Mouse (Mus musculus) hindbrain, embryonic 14.5 days (tissue): ENCODE measurements at regions not wholly inside any gene's neighbourhood (a gene's known extent, or its start where the extent isn't known, plus 50 kb on each side); places are given as distances from the start of the nearest gene placed in this dataset.

Experiments
- ATAC-seq: fragments of 200-750 bp; cut with Nextera tagmentation; 2 replicates; pipeline ENCODE4 v1.8.0; 2017; ENCODE audit warnings: moderate number of reproducible peaks, mild to moderate bottlenecking, moderate TSS enrichment, moderate library complexity; ENCODE audit not compliant: low FRiP score
- DNase-seq: peaks from one replicate; pipeline ENCODE4 v3.0.0-alpha.2; 2015; ENCODE audit warnings: low spot score
- H3K27ac ChIP-seq: fragments of 300-500 bp; sonication (generic); 2 replicates; pipeline ENCODE4 v1.5.1; 2014; ENCODE audit warnings: mild to moderate bottlenecking, moderate library complexity
- H3K27me3 ChIP-seq: fragments of 300-500 bp; sonication (generic); 2 replicates; pipeline ENCODE4 v1.6.1; 2014; ENCODE audit warnings: mild to moderate bottlenecking, low read length, mixed read lengths; ENCODE audit not compliant: control insufficient read depth, insufficient read depth
- H3K36me3 ChIP-seq: fragments of 300-500 bp; sonication (generic); replicated peaks from 2 replicates; pipeline ENCODE4 v1.6.1; 2014; ENCODE audit not compliant: control insufficient read depth, insufficient read depth
- H3K4me1 ChIP-seq: fragments of 300-500 bp; sonication (generic); replicated peaks from 2 replicates; pipeline ENCODE4 v1.6.1; 2014; ENCODE audit warnings: antibody characterized with exemption, low read length, mixed read lengths; ENCODE audit not compliant: control insufficient read depth, insufficient read depth
- H3K4me2 ChIP-seq: fragments of 300-500 bp; sonication (generic); replicated peaks from 2 replicates; pipeline ENCODE4 v1.6.1; 2014; ENCODE audit warnings: mild to moderate bottlenecking, moderate library complexity
- H3K4me3 ChIP-seq: fragments of 300-500 bp; sonication (generic); replicated peaks from 2 replicates; pipeline ENCODE4 v1.5.1; 2014; ENCODE audit warnings: mild to moderate bottlenecking, low read length
- H3K9ac ChIP-seq: fragments of 300-500 bp; sonication (generic); 2 replicates; pipeline ENCODE4 v1.6.1; 2014
- H3K9me3 ChIP-seq: fragments of 300-500 bp; sonication (generic); 2 replicates; pipeline ENCODE4 v1.6.1; 2016; ENCODE audit warnings: low read length; ENCODE audit not compliant: control insufficient read depth
- WGBS: fragments of 180-500 bp; shearing (Covaris S2); extraction: QIAGEN DNeasy Blood & Tissue Kit; methylation state at CpG from one replicate; pipeline ENCODE4 v1.1.7; 2014; 5-methylcytosine and 5-hydroxymethylcytosine counted together

DNA sequence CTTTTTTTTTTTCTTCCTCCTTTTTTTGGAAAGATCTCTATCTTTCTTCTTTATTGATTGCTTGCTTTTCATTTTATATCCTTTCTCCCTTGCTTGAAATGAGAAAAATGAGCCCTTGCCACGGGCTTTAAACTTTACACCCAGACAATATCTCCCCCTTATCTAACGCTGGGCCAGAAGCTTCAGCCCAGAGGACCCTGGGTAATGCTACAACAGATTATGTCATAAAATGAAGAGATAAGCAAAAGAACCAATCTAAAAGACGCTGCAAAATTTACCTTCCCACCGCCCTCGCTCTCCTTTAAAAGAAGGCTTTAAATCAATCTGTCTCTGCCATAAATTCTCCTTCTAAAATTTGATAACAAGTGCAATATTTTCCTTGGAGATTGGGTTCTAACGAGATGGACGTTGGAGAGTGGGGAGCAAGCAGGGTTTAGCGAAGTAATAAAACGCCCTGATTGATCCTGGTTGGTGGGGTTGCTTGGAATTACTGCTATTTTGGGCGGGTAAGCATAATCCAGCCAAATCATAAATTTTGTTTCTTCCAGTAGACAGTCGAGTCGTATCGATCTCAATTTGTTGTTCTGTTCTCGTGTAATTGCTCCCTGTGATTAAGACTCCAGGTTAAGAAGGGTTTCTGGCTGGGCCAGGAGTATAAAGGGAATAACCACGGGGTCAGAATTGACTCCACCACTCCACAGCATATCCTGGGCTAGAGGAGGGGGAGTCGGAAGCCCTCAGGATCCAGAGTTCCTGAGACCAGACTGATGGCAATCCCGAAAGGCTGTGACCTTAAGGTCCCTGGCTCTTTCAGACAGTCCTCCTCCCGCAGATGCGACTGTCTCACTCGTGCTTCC is 318.9 kb downstream of the Gm9195 start:
- Histone ChIP-seq H3K4me2 (no peak overlapping the region), H3K4me3 (no peak overlapping the region), H3K36me3 (no peaks in the 10 kb centered on the region), H3K27me3 (no peaks in the 10 kb centered on the region), H3K9me3 (no peaks in the 10 kb centered on the region), H3K27ac (no peak overlapping the region), H3K9ac (no peak overlapping the region), H3K4me1 (no peaks in the 10 kb centered on the region)
- no peak for DNase-seq
- no peak for ATAC-seq
- 82% methylated on average over 20 of the region's 20 CpGs for WGBS

GRCm38 (mm10) chr14:72171777-72172176 is 319.9 kb downstream of the Gm9195 start:
- Histone ChIP-seq H3K27me3 (no peaks in the 10 kb centered on the region), H3K4me3 (no peak overlapping the region), H3K36me3 (no peaks in the 10 kb centered on the region), H3K27ac (no peak overlapping the region), H3K9me3 (no peaks in the 10 kb centered on the region), H3K4me1 (no peaks in the 10 kb centered on the region), H3K4me2 (no peak overlapping the region), H3K9ac (no peak overlapping the region)
- DNase-seq: no peak
- no peak for ATAC-seq
- 80% methylated on average over 3 of the region's 3 CpGs for WGBS

DNA sequence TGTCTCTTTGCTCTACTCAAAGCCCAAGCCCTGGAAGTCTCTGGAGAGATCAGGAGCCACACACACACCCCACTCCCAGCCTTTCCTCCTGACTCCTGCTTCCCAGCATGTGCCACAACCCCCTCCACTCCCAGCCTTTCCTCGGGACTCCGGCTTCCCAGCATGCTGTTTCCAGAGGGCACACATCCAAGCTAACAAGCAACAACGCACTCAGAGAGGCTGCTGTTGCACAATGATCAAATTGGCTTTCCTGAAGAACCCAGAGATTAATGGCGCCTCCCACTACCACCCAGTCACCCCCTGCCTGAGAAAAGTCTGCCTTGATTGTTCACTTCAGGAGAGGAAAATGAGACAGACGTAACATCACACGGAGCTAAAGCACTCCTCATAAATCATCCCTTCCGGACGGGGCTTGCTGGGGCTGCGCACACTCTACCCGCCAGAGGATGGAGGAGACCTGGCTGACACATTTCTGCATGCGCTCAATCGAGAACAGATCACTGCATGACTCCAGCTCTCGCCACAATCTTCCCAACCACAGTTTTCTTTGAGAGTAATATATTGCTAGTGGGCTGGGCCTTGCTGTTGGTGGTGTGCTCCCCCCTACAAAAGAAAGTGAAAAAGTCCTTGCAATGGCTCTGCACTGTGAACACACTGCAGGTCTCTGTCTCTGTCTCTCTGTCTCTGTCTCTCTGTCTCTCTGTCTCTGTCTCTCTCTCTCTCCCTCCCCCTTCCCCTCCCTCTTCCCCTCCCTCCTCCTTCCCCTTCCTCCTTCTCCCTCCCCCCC is 332.9 kb downstream of the Gm9195 start:
- ATAC-seq: peak; percentile 84
- no peak overlapping the region; the same call in 1 of the 2 replicates for H3K4me3 ChIP-seq
- no peak overlapping the region for H3K9ac ChIP-seq
- H3K9me3 ChIP-seq: no peaks in the 10 kb centered on the region
- no peaks in the 10 kb centered on the region for H3K36me3 ChIP-seq
- no peaks in the 10 kb centered on the region for H3K27me3 ChIP-seq
- H3K27ac ChIP-seq: peak overlapping the region; percentile 51
- H3K4me2 ChIP-seq: peak overlapping the region; percentile 40
- WGBS: 26% methylated on average over 13 of the region's 13 CpGs
- peaks cover 14% of the 10 kb centered on the region; the same call in 1 of the 2 replicates for H3K4me1 ChIP-seq
- DNase-seq: peak; percentile 55

DNA sequence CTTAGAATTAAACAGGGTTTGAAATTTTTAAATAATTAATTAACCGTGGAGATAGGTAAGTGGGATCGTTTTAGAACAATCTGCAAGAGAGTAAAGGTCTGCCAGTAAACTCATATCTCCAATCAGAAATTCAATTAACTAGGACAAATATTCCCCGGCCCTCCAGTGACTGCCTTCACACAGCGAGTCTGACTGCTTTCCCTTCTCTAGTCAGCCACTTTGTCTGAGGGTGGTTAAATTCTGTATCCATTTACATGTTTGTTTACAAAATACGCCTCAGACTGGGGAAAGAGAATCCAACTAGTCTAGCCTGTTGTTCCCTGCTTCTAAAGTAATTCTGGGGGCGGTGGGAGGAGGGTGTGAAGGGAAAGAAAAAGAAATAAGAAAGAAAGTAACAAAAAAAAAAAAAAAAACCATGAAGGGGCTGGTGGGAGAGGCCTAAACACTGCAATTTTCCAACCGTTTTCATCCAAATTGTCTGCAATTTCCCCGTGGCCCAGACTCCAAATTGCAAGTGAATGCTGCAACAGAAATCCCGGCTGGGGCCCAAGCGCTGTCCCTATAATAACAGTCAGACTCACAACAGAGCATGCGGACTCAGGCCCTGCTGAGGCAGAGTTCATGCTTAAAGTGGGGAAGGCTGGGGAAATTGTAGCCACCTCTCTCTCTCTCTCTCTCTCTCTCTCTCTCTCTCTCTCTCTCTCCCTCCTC is 336.3 kb downstream of the Gm9195 start:
- WGBS: 21% methylated on average over 11 of the region's 11 CpGs
- Histone ChIP-seq H3K27ac (no peak overlapping the region), H3K4me3 (no peak overlapping the region), H3K9me3 (no peaks in the 10 kb centered on the region), H3K9ac (no peak overlapping the region), H3K27me3 (no peaks in the 10 kb centered on the region), H3K4me2 (peak overlapping the region; percentile 18; the same call in 1 of the 2 replicates), H3K36me3 (no peaks in the 10 kb centered on the region), H3K4me1 (peaks cover 19% of the 10 kb centered on the region; the same call in 1 of the 2 replicates)
- DNase-seq (no peak), ATAC-seq (no peak)

- H3K9me3 ChIP-seq: no peaks in the 10 kb centered on the region
- DNase-seq: no peak
- WGBS: 82% methylated on average over 4 of the region's 4 CpGs
- no peaks in the 10 kb centered on the region for H3K36me3 ChIP-seq
- peaks cover 23% of the 10 kb centered on the region for H3K4me1 ChIP-seq
- no peaks in the 10 kb centered on the region for H3K27me3 ChIP-seq
- no peak for ATAC-seq
- H3K9ac ChIP-seq: no peak overlapping the region
- H3K4me3 ChIP-seq: no peak overlapping the region
- H3K27ac ChIP-seq: no peak overlapping the region
- H3K4me2 ChIP-seq: no peak overlapping the region
Observed at GRCm38 (mm10) chr14:72151676-72152075, 340.0 kb downstream of the Gm9195 start.

GRCm38 (mm10) chr14:72149463-72149862 is 342.2 kb downstream of the Gm9195 start:
- ATAC-seq (0 out of 2 replicates have a peak, but pooled peaks have one; percentile 45), DNase-seq (peak; percentile 60)
- H3K27ac ChIP-seq: no peak overlapping the region
- no peaks in the 10 kb centered on the region for H3K36me3 ChIP-seq
- H3K4me2 ChIP-seq: no peak overlapping the region
- H3K4me1 ChIP-seq: peaks cover 18% of the 10 kb centered on the region
- H3K9me3 ChIP-seq: no peaks in the 10 kb centered on the region
- no peak overlapping the region for H3K9ac ChIP-seq
- WGBS: 26% methylated on average over 4 of the region's 4 CpGs
- H3K27me3 ChIP-seq: no peaks in the 10 kb centered on the region
- H3K4me3 ChIP-seq: no peak overlapping the region

GRCm38 (mm10) chr14:72148886-72149285 is 342.8 kb downstream of the Gm9195 start:
- ATAC-seq (no peak), DNase-seq (no peak)
- Histone ChIP-seq H3K4me3 (no peak overlapping the region), H3K9me3 (no peaks in the 10 kb centered on the region), H3K27me3 (no peaks in the 10 kb centered on the region), H3K4me1 (peaks cover 18% of the 10 kb centered on the region), H3K4me2 (no peak overlapping the region), H3K27ac (no peak overlapping the region), H3K9ac (no peak overlapping the region), H3K36me3 (no peaks in the 10 kb centered on the region)
- 48% methylated on average over 1 of the region's 1 CpGs for WGBS

- ATAC-seq: no peak
- no peak for DNase-seq
- WGBS: 43% methylated on average over 2 of the region's 2 CpGs
- H3K27ac ChIP-seq: no peak overlapping the region
- peaks cover 25% of the 10 kb centered on the region for H3K4me1 ChIP-seq
- H3K9me3 ChIP-seq: no peaks in the 10 kb centered on the region
- H3K4me3 ChIP-seq: no peak overlapping the region
- H3K4me2 ChIP-seq: no peak overlapping the region
- H3K36me3 ChIP-seq: no peaks in the 10 kb centered on the region
- H3K27me3 ChIP-seq: no peaks in the 10 kb centered on the region
- H3K9ac ChIP-seq: no peak overlapping the region
Observed at GRCm38 (mm10) chr14:72146381-72146780, 345.3 kb downstream of the Gm9195 start.
